Mouse (Mus musculus) forebrain, embryonic 14.5 days (tissue): ENCODE data around the gene Tsr3. TPM values are rescaled to one million over a fixed set of nuclear protein-coding genes. Genes with fewer than 3 reads are reported as not detected.

Experiments used
- ATAC-seq: fragments of 200-750 bp; cut with Nextera tagmentation; 2 replicates; pipeline ENCODE4 v1.8.0; 2017; ENCODE audit warnings: mild to moderate bottlenecking, moderate library complexity
- DNase-seq: peaks from one replicate; pipeline ENCODE4 v3.0.0-alpha.2; 2015; ENCODE audit warnings: low spot score
- H3K27ac ChIP-seq: fragments of 300-500 bp; sonication (generic); 2 replicates; pipeline ENCODE4 v1.5.1; 2014; ENCODE audit warnings: low read depth, mild to moderate bottlenecking, control low read depth, low read length, moderate library complexity
- H3K27me3 ChIP-seq: fragments of 300-500 bp; sonication (generic); replicated peaks from 2 replicates; pipeline ENCODE4 v1.6.1; 2014; ENCODE audit warnings: low read length, control low read depth, mixed read lengths; ENCODE audit not compliant: control insufficient read depth, insufficient read depth
- H3K36me3 ChIP-seq: fragments of 300-500 bp; sonication (generic); 2 replicates; pipeline ENCODE4 v1.6.1; 2014; ENCODE audit warnings: low read length, control low read depth; ENCODE audit not compliant: control insufficient read depth, insufficient read depth
- H3K4me1 ChIP-seq: fragments of 300-500 bp; sonication (generic); 2 replicates; pipeline ENCODE4 v1.6.1; 2014; ENCODE audit warnings: antibody characterized with exemption, low read length, control low read depth; ENCODE audit not compliant: control insufficient read depth, insufficient read depth
- H3K4me2 ChIP-seq: fragments of 300-500 bp; sonication (generic); 2 replicates; pipeline ENCODE4 v1.6.1; 2014; ENCODE audit warnings: mild to moderate bottlenecking, control low read depth, low read length
- H3K4me3 ChIP-seq: fragments of 300-500 bp; sonication (generic); 2 replicates; pipeline ENCODE4 v1.5.1; 2014; ENCODE audit warnings: low read depth, low read length, control low read depth
- H3K9ac ChIP-seq: fragments of 300-500 bp; sonication (generic); 2 replicates; pipeline ENCODE4 v1.6.1; 2014; ENCODE audit warnings: mild to moderate bottlenecking, low read length, control low read depth, moderate library complexity
- H3K9me3 ChIP-seq: fragments of 300-500 bp; sonication (generic); replicated peaks from 2 replicates; pipeline ENCODE4 v1.6.1; 2016; ENCODE audit warnings: low read length, control low read depth, mixed read lengths; ENCODE audit not compliant: control insufficient read depth
- WGBS: fragments of 180-500 bp; shearing (Covaris S2); extraction: QIAGEN DNeasy Blood & Tissue Kit; methylation state at CpG from one replicate; pipeline ENCODE4 v1.1.7; 2014; 5-methylcytosine and 5-hydroxymethylcytosine counted together
- polyA plus RNA-seq: library from polyadenylated mRNA; unstranded; fragments of >200 nt; fragmentation: Nextera tagmentation; extraction: Ambion mirVana; gene quantifications from 2 replicates; pipeline ENCODE4 v1.2.1, GENCODE M21; 2014

Tsr3 gene
- polyA plus RNA-seq: 57.4 and 67.8 TPM in 2 replicates

GRCm38 (mm10) chr17:25239695-25240636, at the start of gene Tsr3, which contains the start of gene Gnptg:
Gene Tsr3 (plus strand): TSS chr17:25240170.
Gene Gnptg (minus strand): TSS chr17:25240124.
- WGBS: under 1% methylated on average over 80 of the region's 80 CpGs
- peaks cover 49% of the 10 kb centered on the region for H3K36me3 ChIP-seq
- peak within 1 kb of the TSS; percentile 70 for H3K27ac ChIP-seq
- H3K4me1 ChIP-seq: peaks cover 12% of the 10 kb centered on the region
- H3K4me2 ChIP-seq: peak within 1 kb of the TSS; percentile 96
- H3K9me3 ChIP-seq: no peaks in the 10 kb centered on the region
- ATAC-seq (peak; percentile 90), DNase-seq (peak; percentile 96)
- H3K27me3 ChIP-seq: no peaks in the 10 kb centered on the region
- peak within 1 kb of the TSS; percentile 95 for H3K9ac ChIP-seq
- H3K4me3 ChIP-seq: peak within 1 kb of the TSS; percentile 99

GRCm38 (mm10) chr17:25202401-25202800, 37.6 kb upstream of the Tsr3 start:
- no peak overlapping the region for H3K9ac ChIP-seq
- DNase-seq: no peak
- H3K27ac ChIP-seq: no peak overlapping the region
- 88% methylated on average over 4 of the region's 4 CpGs for WGBS
- H3K4me3 ChIP-seq: no peak overlapping the region
- H3K4me1 ChIP-seq: no peaks in the 10 kb centered on the region
- peaks cover 72% of the 10 kb centered on the region for H3K36me3 ChIP-seq
- no peaks in the 10 kb centered on the region for H3K9me3 ChIP-seq
- no peak overlapping the region for H3K4me2 ChIP-seq
- H3K27me3 ChIP-seq: no peaks in the 10 kb centered on the region
- ATAC-seq: no peak

- H3K27ac ChIP-seq: no peak overlapping the region
Measured at GRCm38 (mm10) chr17:25210006-25210405, 30.0 kb upstream of the Tsr3 start.

GRCm38 (mm10) chr17:25210680-25211466, 29.1 kb upstream of the Tsr3 start:
- Histone ChIP-seq H3K9ac (no peak overlapping the region), H3K27me3 (no peaks in the 10 kb centered on the region), H3K9me3 (no peaks in the 10 kb centered on the region), H3K4me1 (no peaks in the 10 kb centered on the region), H3K4me3 (no peak overlapping the region), H3K4me2 (no peak overlapping the region), H3K27ac (peak overlapping the region; percentile 9; the same call in 1 of the 2 replicates), H3K36me3 (peaks cover 81% of the 10 kb centered on the region)
- ATAC-seq (no peak), DNase-seq (peak; percentile 8)
- WGBS: 86% methylated on average over 15 of the region's 15 CpGs

More at GRCm38 (mm10) chr17:25210006-25210405, 30.0 kb upstream of the Tsr3 start:
- H3K4me3 ChIP-seq: no peak overlapping the region
- no peak overlapping the region for H3K9ac ChIP-seq
- H3K9me3 ChIP-seq: no peaks in the 10 kb centered on the region
- ATAC-seq (no peak), DNase-seq (no peak)
- no peaks in the 10 kb centered on the region for H3K27me3 ChIP-seq
- H3K4me2 ChIP-seq: no peak overlapping the region
- WGBS: 95% methylated on average over 4 of the region's 4 CpGs
- H3K4me1 ChIP-seq: no peaks in the 10 kb centered on the region
- H3K36me3 ChIP-seq: peaks cover 79% of the 10 kb centered on the region

- no peak overlapping the region for H3K9ac ChIP-seq
- 90% methylated on average over 4 of the region's 4 CpGs for WGBS
- peaks cover 82% of the 10 kb centered on the region for H3K36me3 ChIP-seq
Measured at GRCm38 (mm10) chr17:25211705-25212104, 28.3 kb upstream of the Tsr3 start.

GRCm38 (mm10) chr17:25215431-25215830, 24.5 kb upstream of the Tsr3 start:
- no peak overlapping the region for H3K9ac ChIP-seq
- peaks cover 63% of the 10 kb centered on the region for H3K36me3 ChIP-seq
- H3K27ac ChIP-seq: no peak overlapping the region
- no peak overlapping the region for H3K4me2 ChIP-seq
- no peaks in the 10 kb centered on the region for H3K27me3 ChIP-seq
- no peak overlapping the region for H3K4me3 ChIP-seq
- no peaks in the 10 kb centered on the region for H3K9me3 ChIP-seq
- DNase-seq (no peak), ATAC-seq (no peak)
- H3K4me1 ChIP-seq: no peaks in the 10 kb centered on the region
- WGBS: 79% methylated on average over 3 of the region's 3 CpGs

More at GRCm38 (mm10) chr17:25211705-25212104, 28.3 kb upstream of the Tsr3 start:
- Histone ChIP-seq H3K4me3 (no peak overlapping the region), H3K9me3 (no peaks in the 10 kb centered on the region), H3K27ac (no peak overlapping the region), H3K4me2 (no peak overlapping the region), H3K4me1 (no peaks in the 10 kb centered on the region), H3K27me3 (no peaks in the 10 kb centered on the region)
- ATAC-seq (no peak), DNase-seq (no peak)

- Histone ChIP-seq H3K36me3 (peaks cover 44% of the 10 kb centered on the region), H3K27ac (no peak overlapping the region), H3K9ac (no peak overlapping the region), H3K4me1 (no peaks in the 10 kb centered on the region), H3K4me3 (no peak overlapping the region), H3K9me3 (no peaks in the 10 kb centered on the region), H3K27me3 (no peaks in the 10 kb centered on the region), H3K4me2 (no peak overlapping the region)
- DNase-seq: no peak
- no peak for ATAC-seq
- 91% methylated on average over 9 of the region's 9 CpGs for WGBS
Measured at GRCm38 (mm10) chr17:25218967-25219366, 21.0 kb upstream of the Tsr3 start.

- H3K4me1 ChIP-seq: no peaks in the 10 kb centered on the region
- ATAC-seq (no peak), DNase-seq (no peak)
- H3K4me3 ChIP-seq: no peak overlapping the region
- WGBS: 95% methylated on average over 15 of the region's 15 CpGs
- H3K27me3 ChIP-seq: no peaks in the 10 kb centered on the region
- H3K9me3 ChIP-seq: no peaks in the 10 kb centered on the region
- H3K9ac ChIP-seq: no peak overlapping the region
- H3K27ac ChIP-seq: no peak overlapping the region
- H3K36me3 ChIP-seq: peaks cover 37% of the 10 kb centered on the region
- no peak overlapping the region for H3K4me2 ChIP-seq
Measured at GRCm38 (mm10) chr17:25219492-25220295, 20.3 kb upstream of the Tsr3 start.
